Mouse (Mus musculus) CH12.LX (cell line): Measurements from ENCODE around the gene Smg9. TPM values are rescaled to one million over a fixed set of nuclear protein-coding genes. Genes with fewer than 3 reads are reported as not detected.

Experiments
- DNase-seq: peaks from one replicate; pipeline ENCODE4 v3.0.0-alpha.2; 2013; ENCODE audit errors: extremely low read depth
- H3K27ac ChIP-seq: 2 replicates; pipeline ENCODE4 v1.5.1; 2012; ENCODE audit warnings: low read depth, mild to moderate bottlenecking, control low read depth, moderate library complexity; ENCODE audit not compliant: insufficient read depth
- H3K27me3 ChIP-seq: replicated peaks from 2 replicates; pipeline ENCODE3; 2012; ENCODE audit warnings: inconsistent platforms
- H3K36me3 ChIP-seq, 2 experiments: replicated peaks in 1 of 2; 2 replicates each; pipeline versions ENCODE3 to v1.6.1; 2012; ENCODE audit warnings: inconsistent platforms in 1 of 2, low read length in 1 of 2, mild to moderate bottlenecking in 1 of 2, mixed read lengths in 1 of 2, moderate library complexity in 1 of 2; ENCODE audit not compliant: control insufficient read depth in 1 of 2, insufficient read depth in 1 of 2
- H3K4me1 ChIP-seq, 2 experiments: 2 replicates each; pipeline ENCODE4 v1.6.1; 2012; ENCODE audit warnings: inconsistent platforms in 1 of 2, moderate library complexity in 1 of 2; ENCODE audit not compliant: insufficient read depth in 2 of 2, control insufficient read depth in 1 of 2
- H3K4me2 ChIP-seq: 2 replicates; pipeline ENCODE4 v1.6.1; 2012; ENCODE audit warnings: low read depth, mild to moderate bottlenecking, control low read depth; ENCODE audit not compliant: poor library complexity, insufficient read depth, severe bottlenecking
- H3K4me3 ChIP-seq, 3 experiments: fragments of 150-350 bp in 1 of 3; sonication (generic) in 1 of 3; replicated peaks in 1 of 3; 2 replicates each; pipeline versions ENCODE3 to v1.5.1; 2011 to 2012; ENCODE audit warnings: low read depth in 2 of 3, low read length in 2 of 3, mild to moderate bottlenecking in 2 of 3, moderate library complexity in 2 of 3, control low read depth in 1 of 3, improper control_type of control experiment in 1 of 3, inconsistent platforms in 1 of 3, mixed read lengths in 1 of 3; ENCODE audit not compliant: poor library complexity in 1 of 3
- H3K79me2 ChIP-seq: replicated peaks from 2 replicates; pipeline ENCODE4 v1.6.1; 2012; ENCODE audit warnings: mild to moderate bottlenecking, moderate library complexity; ENCODE audit not compliant: control insufficient read depth, poor library complexity, insufficient read depth, severe bottlenecking; ENCODE audit errors: extremely low read depth
- H3K9ac ChIP-seq: 2 replicates; pipeline ENCODE4 v1.6.1; 2012; ENCODE audit warnings: low read depth, mild to moderate bottlenecking, control low read depth, moderate library complexity; ENCODE audit not compliant: insufficient read depth
- H3K9me3 ChIP-seq: replicated peaks from 2 replicates; pipeline ENCODE3; 2012; ENCODE audit warnings: low read length, inconsistent platforms, mixed read lengths
- BHLHE40 ChIP-seq: IDR thresholded peaks from 2 replicates; pipeline ENCODE4 v1.6.1; 2011; ENCODE audit warnings: mild to moderate bottlenecking, low read depth, low read length, improper control_type of control experiment
- CHD1 ChIP-seq: IDR thresholded peaks from 2 replicates; pipeline ENCODE4 v1.6.1; 2012; ENCODE audit warnings: low read depth, low read length, improper control_type of control experiment, inconsistent platforms
- CHD2 ChIP-seq: IDR thresholded peaks from 2 replicates; pipeline ENCODE4 v1.6.1; 2011; ENCODE audit warnings: low read length, improper control_type of control experiment
- E2F4 ChIP-seq: IDR thresholded peaks from 2 replicates; pipeline ENCODE4 v1.6.1; 2011; ENCODE audit warnings: low read depth, low read length, improper control_type of control experiment; ENCODE audit not compliant: insufficient replicate concordance
- ELF1 ChIP-seq: IDR thresholded peaks from 2 replicates; pipeline ENCODE4 v1.6.1; 2014; ENCODE audit warnings: low read depth, mild to moderate bottlenecking, inconsistent platforms, low read length, improper control_type of control experiment
- ETS1 ChIP-seq: conservative IDR thresholded peaks from 2 replicates; pipeline ENCODE4 v1.6.1; 2012; ENCODE audit warnings: low read depth, mild to moderate bottlenecking, inconsistent platforms, low read length, improper control_type of control experiment, moderate library complexity
- HCFC1 ChIP-seq: IDR thresholded peaks from 2 replicates; pipeline ENCODE4 v1.6.1; 2012; ENCODE audit warnings: low read depth, mild to moderate bottlenecking, inconsistent platforms, low read length, improper control_type of control experiment
- JUN ChIP-seq: IDR thresholded peaks from 2 replicates; pipeline ENCODE4 v1.6.1; 2011; ENCODE audit warnings: low read depth, mild to moderate bottlenecking, low read length, improper control_type of control experiment, moderate library complexity; ENCODE audit not compliant: insufficient read depth
- JUND ChIP-seq: conservative IDR thresholded peaks from 2 replicates; pipeline ENCODE4 v1.6.1; 2011; ENCODE audit warnings: low read depth, low read length, improper control_type of control experiment
- KAT2A ChIP-seq: IDR thresholded peaks from 2 replicates; pipeline ENCODE4 v1.6.1; 2012; ENCODE audit warnings: low read length, improper control_type of control experiment, inconsistent platforms; ENCODE audit not compliant: insufficient replicate concordance
- MAFK ChIP-seq: IDR thresholded peaks from 2 replicates; pipeline ENCODE4 v1.6.1; 2011; ENCODE audit warnings: low read length, improper control_type of control experiment; ENCODE audit not compliant: insufficient replicate concordance
- MAX ChIP-seq: IDR thresholded peaks from 2 replicates; pipeline ENCODE4 v1.6.1; 2011; ENCODE audit warnings: low read length, improper control_type of control experiment
- MEF2A ChIP-seq: IDR thresholded peaks from 2 replicates; pipeline ENCODE4 v1.6.1; 2014; ENCODE audit warnings: low read depth, mild to moderate bottlenecking, inconsistent platforms, low read length, improper control_type of control experiment, borderline replicate concordance
- MYC ChIP-seq: IDR thresholded peaks from 2 replicates; pipeline ENCODE4 v1.6.1; 2011; ENCODE audit warnings: low read depth, mild to moderate bottlenecking, improper control_type of control experiment, low read length
- NELFE ChIP-seq: IDR thresholded peaks from 2 replicates; pipeline ENCODE4 v1.6.1; 2011; ENCODE audit warnings: low read depth, low read length, improper control_type of control experiment
- NRF1 ChIP-seq: IDR thresholded peaks from 2 replicates; pipeline ENCODE4 v1.6.1; 2014; ENCODE audit warnings: low read depth, mild to moderate bottlenecking, inconsistent platforms, low read length, improper control_type of control experiment, moderate library complexity
- PAX5 ChIP-seq: IDR thresholded peaks from 2 replicates; pipeline ENCODE4 v1.6.1; 2012; ENCODE audit warnings: low read length, inconsistent platforms, mixed read lengths
- POLR2AphosphoS2 ChIP-seq: IDR thresholded peaks from 2 replicates; pipeline ENCODE4 v1.6.1; 2011; ENCODE audit warnings: low read depth, low read length, improper control_type of control experiment
- RCOR1 ChIP-seq: conservative IDR thresholded peaks from 2 replicates; pipeline ENCODE4 v1.6.1; 2012; ENCODE audit warnings: low read depth, mild to moderate bottlenecking, inconsistent platforms, low read length, improper control_type of control experiment
- SIN3A ChIP-seq: IDR thresholded peaks from 2 replicates; pipeline ENCODE4 v1.6.1; 2012; ENCODE audit warnings: low read length, improper control_type of control experiment, inconsistent platforms
- SMC3 ChIP-seq: IDR thresholded peaks from 2 replicates; pipeline ENCODE4 v1.6.1; 2011; ENCODE audit warnings: low read depth, low read length, improper control_type of control experiment
- TBP ChIP-seq: conservative IDR thresholded peaks from 2 replicates; pipeline ENCODE4 v1.6.1; 2011; ENCODE audit warnings: low read depth, low read length, improper control_type of control experiment
- TCF12 ChIP-seq: IDR thresholded peaks from 2 replicates; pipeline ENCODE4 v1.6.1; 2014; ENCODE audit warnings: low read depth, mild to moderate bottlenecking, inconsistent platforms, low read length, improper control_type of control experiment
- UBTF ChIP-seq: IDR thresholded peaks from 2 replicates; pipeline ENCODE4 v1.6.1; 2012; ENCODE audit warnings: low read depth, mild to moderate bottlenecking, inconsistent platforms, low read length, improper control_type of control experiment, moderate library complexity
- USF1 ChIP-seq: IDR thresholded peaks from 2 replicates; pipeline ENCODE4 v1.6.1; 2014; ENCODE audit warnings: low read depth, mild to moderate bottlenecking, inconsistent platforms, low read length, improper control_type of control experiment
- USF2 ChIP-seq: conservative IDR thresholded peaks from 2 replicates; pipeline ENCODE4 v1.6.1; 2011; ENCODE audit warnings: low read depth, low read length, improper control_type of control experiment
- ZKSCAN1 ChIP-seq: IDR thresholded peaks from 2 replicates; pipeline ENCODE4 v1.6.1; 2012; ENCODE audit warnings: low read depth, inconsistent platforms, low read length, improper control_type of control experiment, borderline replicate concordance
- ZMIZ1 ChIP-seq: IDR thresholded peaks from 2 replicates; pipeline ENCODE4 v1.6.1; 2012; ENCODE audit warnings: low read depth, mild to moderate bottlenecking, inconsistent platforms, low read length, improper control_type of control experiment
- ZNF384 ChIP-seq: IDR thresholded peaks from 2 replicates; pipeline ENCODE4 v1.6.1; 2012; ENCODE audit warnings: low read depth, low read length, improper control_type of control experiment, inconsistent platforms
- dilution Hi-C: fragments of 300-500 bp; cut with MboI; formaldehyde crosslinking; loops from 2 replicates; pipeline ENCODE4 v1.14.3; 2020; ENCODE audit warnings: low sequenced_read_pairs; ENCODE audit not compliant: extremely low pct_unique_long_range_greater_than_20kb, extremely low pct_ligation_motif_present
- in situ Hi-C: fragments of 300-500 bp; cut with MboI; formaldehyde crosslinking; loops from 3 replicates; pipeline ENCODE4 v1.14.3; 2019; ENCODE audit warnings: low sequenced_read_pairs, low pct_ligation_motif_present, low pct_unique_long_range_greater_than_20kb, mixed read lengths
- polyA plus RNA-seq: library from polyadenylated mRNA; unstranded; fragments of >175 nt; gene quantifications from 2 replicates; pipeline ENCODE4 v1.2.1, GENCODE M21; 2012; ENCODE audit warnings: low read depth; ENCODE audit not compliant: insufficient read length
- total RNA-seq, 2 experiments: library from RNA; depleted of rRNA; stranded (reverse); fragments of 300-350 nt in 1 of 2; fragments of >200 nt in 1 of 2; gene quantifications; 2 replicates each; pipeline ENCODE4 v1.2.3; 2012 to 2014

The Smg9 gene
- total and polyA plus RNA-seq, 3 experiments: 19.9 to 26.8 (median 20.5) TPM

DNA sequence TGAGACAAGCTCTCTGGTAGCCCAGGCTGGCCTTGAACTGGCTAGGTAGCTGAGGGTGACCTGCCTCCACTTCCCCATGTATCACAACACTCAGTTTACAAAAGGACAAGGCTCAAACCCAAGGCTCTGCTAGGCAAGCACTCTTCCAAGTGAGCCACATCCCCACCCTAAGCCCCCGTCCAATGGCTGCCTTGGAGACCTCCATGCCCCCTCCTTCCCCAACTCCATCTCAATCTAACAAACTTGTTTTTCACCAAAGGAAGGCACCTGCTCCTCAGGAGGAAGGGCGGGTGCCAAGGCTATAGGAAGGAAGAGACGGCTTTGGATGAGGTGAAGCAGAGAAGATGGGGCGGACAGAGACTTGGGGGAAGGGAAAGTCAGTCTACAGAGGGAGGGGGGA, 26.6 kb upstream of the Smg9 start:
- Histone ChIP-seq H3K27me3 (no peaks in the 10 kb centered on the region), H3K79me2 (no peaks in the 10 kb centered on the region), H3K4me1 (peaks cover 50 to 72% of the 10 kb centered on the region in 2 experiments), H3K4me2 (no peak overlapping the region), H3K36me3 (peaks cover 0 to 7% of the 10 kb centered on the region in 2 experiments), H3K4me3 (no peak overlapping the region), H3K9me3 (no peaks in the 10 kb centered on the region), H3K9ac (no peak overlapping the region), H3K27ac (no peak overlapping the region)
- no peak for DNase-seq
- TF ChIP-seq CHD2 (no peak), UBTF (no peak), USF2 (no peak), JUND (no peak), JUN (no peak), E2F4 (no peak), RCOR1 (no peak)
- in situ Hi-C loops: no loop called here
- dilution Hi-C loops: no loop called here

DNA sequence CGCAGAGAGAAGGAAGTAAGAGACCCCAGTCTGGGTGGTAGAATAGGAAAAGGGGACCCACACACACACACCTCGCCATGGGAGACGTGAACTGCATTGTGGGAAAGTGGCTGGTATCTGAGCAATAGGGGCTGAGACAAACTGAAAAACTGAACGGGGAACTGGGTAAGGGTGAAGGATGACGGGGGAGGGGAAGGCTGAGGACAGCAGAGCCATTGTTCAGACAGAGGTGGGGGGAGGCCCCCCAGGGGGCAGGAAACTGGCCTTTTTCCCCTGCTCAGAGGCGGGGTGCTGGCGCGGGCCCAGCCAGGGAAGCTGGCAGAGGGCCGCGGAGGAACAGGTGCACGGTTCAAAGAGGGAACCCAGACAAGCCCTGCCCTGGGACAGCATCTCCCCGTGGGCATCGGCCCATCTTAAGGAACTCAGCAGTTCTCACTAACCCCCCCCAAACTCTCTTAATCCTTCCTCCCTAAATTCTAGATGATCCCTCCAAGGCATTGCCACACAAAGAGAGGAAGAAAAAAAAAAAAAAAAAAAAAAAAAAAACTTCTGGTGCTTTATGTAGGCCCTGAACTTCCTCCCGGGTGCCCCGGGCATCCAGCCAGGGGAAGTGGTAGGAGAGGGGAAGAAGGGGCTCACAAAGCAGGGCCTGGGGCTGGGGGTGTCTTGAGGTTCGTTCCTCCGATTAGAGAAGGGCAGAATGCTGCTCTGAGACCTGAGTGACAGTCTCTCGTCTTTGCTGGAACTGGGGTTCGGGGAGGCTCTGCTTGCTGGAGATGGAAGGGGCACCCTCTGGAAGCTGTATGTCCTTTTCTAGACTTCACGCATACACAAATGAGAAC, 25.7 kb upstream of the Smg9 start:
- peaks cover 51 to 80% of the 10 kb centered on the region in 2 experiments for H3K4me1 ChIP-seq
- peak; percentile 86 for DNase-seq
- in situ Hi-C loops: no loop called here
- peaks cover 0 to 8% of the 10 kb centered on the region in 2 experiments for H3K36me3 ChIP-seq
- dilution Hi-C loops: no loop called here
- no peaks in the 10 kb centered on the region for H3K9me3 ChIP-seq
- H3K27me3 ChIP-seq: no peaks in the 10 kb centered on the region
- peak overlapping the region; percentile 40 for H3K27ac ChIP-seq
- H3K4me2 ChIP-seq: peak overlapping the region; percentile 49; the same call in 1 of the 2 replicates
- no peaks in the 10 kb centered on the region for H3K79me2 ChIP-seq
- no peak overlapping the region for H3K4me3 ChIP-seq
- H3K9ac ChIP-seq: peak overlapping the region; percentile 35; the same call in 1 of the 2 replicates
- TF ChIP-seq MAX (no peak), KAT2A (no peak), POLR2AphosphoS2 (no peak), ZMIZ1 (peak; percentile 25; the same call in 1 of the 2 replicates), NRF1 (0 out of 2 replicates have a peak, but pooled peaks have one; percentile 28), RCOR1 (0 out of 2 replicates have a peak, but pooled peaks have one; percentile 46), USF1 (no peak), SMC3 (no peak), ZKSCAN1 (no peak), ELF1 (peak; percentile 39; the same call in 1 of the 2 replicates), ETS1 (peak; percentile 50; the same call in 1 of the 2 replicates), TBP (0 out of 2 replicates have a peak, but pooled peaks have one; percentile 45), MYC (no peak), TCF12 (no peak; the same call in 1 of the 2 replicates), CHD1 (no peak), SIN3A (0 out of 2 replicates have a peak, but pooled peaks have one; percentile 55), NELFE (no peak), PAX5 (no peak), MEF2A (peak; percentile 55; the same call in 1 of the 2 replicates), CHD2 (peak; percentile 92), E2F4 (no peak), ZNF384 (peak; percentile 83), BHLHE40 (peak; percentile 37; the same call in 1 of the 2 replicates), MAFK (no peak), JUND (no peak), HCFC1 (peak; percentile 47)
